Comparison of ENCODE assay signal across 8 mouse cellular contexts in genomic region chr5:113872936-113873912, GRCm38 (mm10). TPM values are rescaled to one million over a fixed set of nuclear protein-coding genes. Genes with fewer than 3 reads are reported as not detected.
DNase-seq lines count a peak whose midpoint lies in the region; ATAC-seq and TF ChIP-seq lines count a peak whose summit lies in the region.

No protein-coding gene starts in this region.

- no peak for TF ChIP-seq CTCF in E14TG2a.4 (conservative IDR thresholded peaks at IDR 0.05; ENCODE audit: low read length)

- peak overlapping the region; percentile 43 for H3K4me2 ChIP-seq in forebrain, embryonic 12.5 days
- H3K4me2 ChIP-seq in neural tube, embryonic 12.5 days (replicated peaks): peak overlapping the region; percentile 52

- intact Hi-C loops in heart, postnatal 14 days (cut with DNase I): loop anchor here (2.0 to 5.0 kb wide), 2 partner anchors 16 to 34 kb away; partner anchors contain the start of gene Coro1c

- peaks cover 66% of the 10 kb centered on the region for H3K36me3 ChIP-seq in E14TG2a.4 (ENCODE audit: insufficient read depth, low read length)
- peaks cover 18% of the 10 kb centered on the region for H3K36me3 ChIP-seq in forebrain, embryonic 12.5 days (replicated peaks)
- peaks cover 16% of the 10 kb centered on the region for H3K36me3 ChIP-seq in neural tube, embryonic 12.5 days

- H3K9ac ChIP-seq in forebrain, embryonic 12.5 days: peak overlapping the region; percentile 56
- peak overlapping the region; percentile 47 for H3K9ac ChIP-seq in neural tube, embryonic 12.5 days

- H3K9me3 ChIP-seq in E14TG2a.4 (ENCODE audit: low read length): no peaks in the 10 kb centered on the region
- no peaks in the 10 kb centered on the region for H3K9me3 ChIP-seq in forebrain, embryonic 12.5 days
- no peaks in the 10 kb centered on the region for H3K9me3 ChIP-seq in neural tube, embryonic 12.5 days

- ATAC-seq in forebrain, embryonic 12.5 days (ENCODE audit: low FRiP score): peak; percentile 88
- ATAC-seq in neural tube, embryonic 12.5 days (ENCODE audit: low FRiP score, low read depth): peak; percentile 82

- H3K27ac ChIP-seq in forebrain, embryonic 12.5 days: peak overlapping the region; percentile 100
- H3K27ac ChIP-seq in neural tube, embryonic 12.5 days: peak overlapping the region; percentile 99

- under 1% methylated on average over 15 of the region's 15 CpGs for whole genome bisulfite sequencing in forebrain, embryonic 12.5 days
- 2% methylated on average over 15 of the region's 15 CpGs for WGBS in neural tube, embryonic 12.5 days

- peak overlapping the region; percentile 57 for H3K4me3 ChIP-seq in E14TG2a.4 (replicated peaks; ENCODE audit: low read length)
- peak overlapping the region; percentile 20 for H3K4me3 ChIP-seq in forebrain, embryonic 12.5 days (replicated peaks)
- no peak overlapping the region; the same call in 1 of the 2 replicates for H3K4me3 ChIP-seq in neural tube, embryonic 12.5 days

- peaks cover 99% of the 10 kb centered on the region for H3K4me1 ChIP-seq in E14TG2a.4 (replicated peaks; ENCODE audit: low read depth, low read length)
- H3K4me1 ChIP-seq in forebrain, embryonic 12.5 days: peaks cover 93% of the 10 kb centered on the region
- peaks cover 87% of the 10 kb centered on the region for H3K4me1 ChIP-seq in neural tube, embryonic 12.5 days

- peak; percentile 76 to 90 for DNase-seq in adrenal gland, postnatal 36 days
- peak; percentile 61 to 71 for DNase-seq in heart, postnatal 14 days
- peak; percentile 33 to 79 for DNase-seq in layer of hippocampus, adult 18-20 months (ENCODE audit: low spot score in 2 of 2)
- peak; percentile 57 to 74 for DNase-seq in lung, adult 18-20 months
- peak; percentile 40 for DNase-seq in thymus, postnatal 25 days

- no peaks in the 10 kb centered on the region for H3K27me3 ChIP-seq in E14TG2a.4 (ENCODE audit: insufficient read depth, low read length)
- no peaks in the 10 kb centered on the region for H3K27me3 ChIP-seq in forebrain, embryonic 12.5 days
- no peaks in the 10 kb centered on the region for H3K27me3 ChIP-seq in neural tube, embryonic 12.5 days (replicated peaks)

RNA-seq across cellular contexts. Expression of gene Coro1c, which starts 35.3 kb away (rescaled TPM):
- total RNA-seq in adrenal gland, postnatal 36 days (2021): 10 to 100 TPM; 47.9 to 60.1 TPM
- 256 and 277 TPM in 2 replicates for polyA plus RNA-seq in forebrain, embryonic 12.5 days (2016; fragmentation: Nextera tagmentation; extraction: Ambion mirVana)
- 10 to 100 TPM; 41.1 to 51.1 TPM for total RNA-seq in heart, postnatal 14 days (2021)
- total RNA-seq in layer of hippocampus, adult 18-20 months (2021): 10 to 100 TPM; 88.6 to 88.7 TPM
- polyA plus RNA-seq in neural tube, embryonic 12.5 days (2016; fragmentation: Nextera tagmentation; extraction: Ambion mirVana): 259 and 292 TPM in 2 replicates

RNA-seq across cellular contexts. Expression of gene Selplg, which starts 40.8 kb away (rescaled TPM):
- total RNA-seq in adrenal gland, postnatal 36 days (2021): 1 to 10 TPM; 2.5 to 4.1 TPM
- polyA plus RNA-seq in forebrain, embryonic 12.5 days (2016; fragmentation: Nextera tagmentation; extraction: Ambion mirVana): 0.82 and 0.88 TPM in 2 replicates
- total RNA-seq in heart, postnatal 14 days (2021): 1 to 10 TPM; 2.3 to 6.4 TPM
- total RNA-seq in layer of hippocampus, adult 18-20 months (2021): 10 to 100 TPM; 34.7 to 38.4 TPM
- polyA plus RNA-seq in neural tube, embryonic 12.5 days (2016; fragmentation: Nextera tagmentation; extraction: Ambion mirVana): 1.5 and 2.3 TPM in 2 replicates

Comparison
In these comparisons a context has a peak if more than half of its experiments do, and no peak if none do; other contexts are left out.
1. RNA of gene Selplg, which starts 40.8 kb away (total RNA-seq): 34.7 to 38.4 TPM in layer of hippocampus, adult 18-20 months; 2.3 to 6.4 TPM in heart, postnatal 14 days and 2.5 to 4.1 TPM in adrenal gland, postnatal 36 days; every median in the first group is over 4 times any median in the second.
2. Peak in every context shown above with its lines, with median percentiles within 50 percentile points of each other: DNase-seq.